Mouse (Mus musculus) small intestine, adult 2 months (tissue): Measurements from ENCODE around the gene Efs.

Experiments used
- CTCF ChIP-seq: fragments of 200-500 bp; IDR thresholded peaks from 2 replicates; pipeline ENCODE4 v1.5.1; 2012; ENCODE audit warnings: low read depth, mild to moderate bottlenecking, control low read depth, inconsistent platforms, low read length, moderate library complexity, mixed read lengths; ENCODE audit not compliant: insufficient replicate concordance, insufficient read length; ENCODE audit errors: extremely low read depth
- POLR2A ChIP-seq: fragments of 200-500 bp; IDR thresholded peaks from 2 replicates; pipeline ENCODE4 v1.6.1; 2012; ENCODE audit warnings: low read depth, mild to moderate bottlenecking, control low read depth, inconsistent platforms, low read length, moderate library complexity

GRCm38 (mm10) chr14:54892200-54892599 lies 33.7 kb downstream of the Efs start, which contains the start of gene Pabpn1:
- TF ChIP-seq POLR2A: no peak
- TF ChIP-seq CTCF: no peak
